Mouse (Mus musculus) left cerebral cortex, adult 2 months (tissue): Measurements from ENCODE around the gene Cpvl. TPM values are rescaled to one million over a fixed set of nuclear protein-coding genes. Genes with fewer than 3 reads are reported as not detected.
A peak's percentile ranks its signal among the peaks of the same experiment; 100 is the strongest.

ENCODE experiments used
- DNase-seq, 2 experiments: peaks; one replicate each; pipeline ENCODE4 v3.0.0; 2021 to 2022; ENCODE audit warnings: low spot score in 2 of 2, mixed read lengths in 1 of 2; ENCODE audit errors: extremely low spot score in 1 of 2
- H3K27ac ChIP-seq: fragments of 200-600 bp; 2 replicates; pipeline ENCODE4 v1.8.1; 2022
- H3K4me3 ChIP-seq: fragments of 200-600 bp; 2 replicates; pipeline ENCODE4 v1.8.1; 2022
- CTCF ChIP-seq: fragments of 200-600 bp; IDR thresholded peaks from 2 replicates; pipeline ENCODE4 v1.8.1; 2022; ENCODE audit warnings: antibody characterized with exemption, mild to moderate bottlenecking, moderate library complexity
- intact Hi-C: fragments of 180-260 bp; cut with DNase I; formaldehyde crosslinking; loops from one replicate; pipeline ENCODE4 v1.15.1; 2025
- total RNA-seq, 2 experiments: library from RNA; stranded (reverse); gene quantifications; 2 replicates each; pipeline ENCODE4 v1.2.3; 2021

Cpvl gene
- total RNA-seq, 2 experiments from 2014 or later, result not detected

DNA sequence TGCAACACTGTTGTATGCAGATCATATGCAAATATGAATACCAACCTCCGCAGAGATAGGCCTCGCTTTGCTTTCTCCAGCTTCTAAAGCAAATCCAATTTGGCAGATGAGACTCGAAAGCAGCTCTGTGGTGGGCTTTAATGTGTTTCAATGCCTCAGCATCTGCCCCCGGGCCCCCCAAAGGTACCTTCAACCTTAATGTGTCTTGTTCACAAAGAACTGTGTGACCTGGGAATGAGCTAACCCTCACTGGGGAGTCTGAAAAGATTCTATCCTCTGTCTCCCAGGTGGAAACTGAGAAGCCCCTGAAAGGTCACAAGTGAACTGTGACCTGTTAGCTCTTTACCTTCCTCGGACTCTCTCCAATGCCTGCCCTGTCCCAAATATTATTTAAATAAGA lies 11.9 kb downstream of the Cpvl start:
- no peak overlapping the region for H3K27ac ChIP-seq
- no peak overlapping the region for H3K4me3 ChIP-seq
- TF ChIP-seq CTCF, result no peak
- DNase-seq, result no peak
- intact Hi-C loops, result no loop called here

DNA sequence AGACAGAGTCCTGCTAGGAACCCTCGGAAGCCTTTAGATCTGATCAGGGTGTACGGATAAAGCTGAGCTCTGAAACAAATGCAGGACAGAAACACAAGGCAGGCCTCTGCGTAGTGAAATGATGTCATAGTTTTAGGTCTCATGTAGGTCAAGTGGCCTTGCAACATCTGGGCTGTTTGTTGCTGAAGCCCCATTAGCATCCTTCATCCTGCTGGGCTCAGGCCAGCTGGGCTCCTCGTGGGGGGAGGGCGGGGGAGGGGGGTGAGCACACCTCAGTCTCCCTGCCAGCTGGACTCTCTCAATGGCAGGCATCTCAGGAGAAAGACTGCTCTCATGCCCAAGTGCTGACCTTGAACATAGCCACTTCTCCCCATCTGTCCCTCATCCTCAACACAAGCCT lies 12.6 kb downstream of the Cpvl start:
- no peak for DNase-seq
- Histone ChIP-seq H3K4me3 (no peak overlapping the region), H3K27ac (no peak overlapping the region)
- intact Hi-C loops, result no loop called here
- TF ChIP-seq CTCF, result no peak

DNA sequence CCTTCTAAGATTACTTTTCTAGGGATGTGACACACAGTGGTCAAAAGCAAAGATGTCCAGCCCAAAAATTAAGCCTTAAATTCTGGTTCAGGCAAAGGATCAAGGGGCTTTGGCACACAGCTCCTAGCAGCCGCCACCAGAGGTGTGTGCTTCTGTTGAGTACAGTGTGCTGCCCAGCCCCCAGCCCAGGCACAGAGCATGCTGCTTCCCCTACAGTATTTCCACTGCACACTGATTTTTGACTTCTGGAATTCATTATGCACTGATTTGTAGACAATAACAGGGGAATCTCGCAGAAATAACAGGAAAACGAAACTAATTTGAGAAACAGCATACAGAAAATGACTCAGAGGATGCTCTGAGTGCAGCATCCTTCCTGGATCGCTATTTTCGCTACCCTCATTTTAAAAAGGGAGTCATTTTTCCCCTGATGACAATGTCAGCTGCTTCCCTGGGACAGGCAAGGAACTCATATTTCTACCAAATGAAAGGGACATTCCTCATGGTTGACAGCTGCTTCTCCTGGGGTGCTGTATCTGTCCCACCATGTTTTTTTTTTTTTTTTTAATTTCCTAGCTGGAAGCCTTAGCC lies 14.5 kb downstream of the Cpvl start:
- Histone ChIP-seq H3K4me3 (no peak overlapping the region), H3K27ac (no peak overlapping the region)
- TF ChIP-seq CTCF, result no peak
- intact Hi-C loops, result no loop called here
- no peak for DNase-seq

DNA sequence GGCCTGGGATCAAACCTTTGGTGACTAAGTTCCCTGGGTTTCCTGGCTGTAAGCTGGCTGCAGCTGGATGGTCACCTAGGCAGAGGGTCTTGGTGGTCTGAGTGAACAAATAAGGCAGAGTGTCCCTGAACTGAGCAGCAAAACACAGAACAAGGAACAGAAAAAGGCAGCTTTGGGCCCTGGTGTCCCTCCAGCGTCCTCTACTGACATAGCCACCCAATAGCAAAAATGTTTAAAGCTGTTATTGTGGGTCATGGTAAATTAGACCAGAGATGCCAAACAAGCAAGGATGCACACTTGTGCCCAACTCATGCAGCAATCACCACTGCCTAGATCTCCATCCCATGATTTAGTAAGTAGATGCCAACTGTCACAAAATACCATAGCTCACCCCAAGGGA lies 16.5 kb downstream of the Cpvl start:
- intact Hi-C loops, result no loop called here

DNA sequence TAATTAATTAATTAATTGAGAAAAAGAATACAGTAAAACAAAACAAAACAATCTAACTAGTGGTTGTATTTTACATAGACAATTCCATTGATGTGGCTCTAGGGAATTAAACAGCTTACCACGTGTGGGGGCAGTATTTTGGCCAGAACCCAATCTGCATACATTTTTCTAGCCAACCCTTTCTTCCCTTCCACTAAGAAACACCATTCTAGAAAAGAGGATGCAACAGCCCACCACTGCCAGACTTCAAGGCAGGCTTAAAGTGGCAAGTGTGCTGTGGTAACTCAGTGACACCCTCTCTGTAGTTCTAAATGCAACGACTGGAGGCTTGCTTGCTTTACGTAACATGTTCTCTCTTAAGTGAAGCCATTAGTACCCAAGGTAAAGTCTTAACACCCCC lies 18.6 kb downstream of the Cpvl start:
- intact Hi-C loops, result loop anchor here (1.0 to 2.0 kb wide), 2 partner anchors 163 to 269 kb away; no protein-coding TSS in a partner anchor
- Histone ChIP-seq H3K27ac (no peak overlapping the region), H3K4me3 (no peak overlapping the region)
- DNase-seq, result no peak
- TF ChIP-seq CTCF, result no peak

More for the DNA sequence above, 16.5 kb downstream of the Cpvl start:
- Histone ChIP-seq H3K4me3 (no peak overlapping the region), H3K27ac (no peak overlapping the region)
- TF ChIP-seq CTCF, result peak; percentile 59
- DNase-seq, result no peak

DNA sequence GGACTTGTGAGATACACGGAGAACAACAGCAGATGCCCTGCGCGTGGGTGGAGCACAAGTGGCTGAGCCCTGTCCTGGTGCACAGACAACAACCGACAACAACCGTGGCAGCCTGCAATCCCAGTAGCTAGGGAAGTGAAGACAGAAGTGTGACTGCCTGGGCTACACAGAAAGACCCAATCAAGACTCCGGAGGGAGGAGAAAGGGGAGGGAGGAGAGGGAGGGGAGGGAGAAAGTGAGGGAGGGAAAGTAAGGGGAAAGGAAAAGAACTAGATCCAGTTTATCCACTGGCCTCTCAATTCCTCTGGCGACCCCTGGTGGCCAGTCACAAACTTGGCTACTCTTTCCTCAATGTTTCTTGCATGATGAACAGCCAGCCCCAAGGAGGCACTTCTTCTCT lies 20.1 kb downstream of the Cpvl start:
- peak; percentile 73 to 75 for DNase-seq
- no peak overlapping the region for H3K27ac ChIP-seq
- peak; percentile 88 for TF ChIP-seq CTCF

DNA sequence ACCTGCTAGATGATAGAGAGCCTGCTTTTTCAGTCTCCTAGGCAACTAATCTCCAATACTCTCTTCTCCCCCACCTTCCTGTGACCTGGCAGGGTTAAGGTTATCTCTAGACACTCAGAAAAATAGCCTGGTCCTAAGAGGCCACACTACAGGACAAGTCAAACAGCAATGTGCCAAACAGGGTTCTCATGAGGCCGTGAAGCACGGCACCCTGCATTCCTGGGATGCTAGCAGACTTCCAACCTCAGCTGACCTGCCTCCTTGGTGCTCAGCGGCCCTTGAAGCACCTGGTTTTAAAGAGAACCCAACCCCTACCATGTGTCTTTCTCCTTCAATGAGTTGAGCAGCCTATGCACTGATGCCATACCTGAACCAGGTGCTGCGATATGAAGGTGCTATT lies 22.0 kb downstream of the Cpvl start:
- H3K27ac ChIP-seq, result no peak overlapping the region
- no peak for DNase-seq
- TF ChIP-seq CTCF, result no peak
- intact Hi-C loops, result no loop called here
- H3K4me3 ChIP-seq, result no peak overlapping the region

More for the DNA sequence above, 20.1 kb downstream of the Cpvl start:
- intact Hi-C loops, result loop anchor here (1.0 to 2.0 kb wide), 2 partner anchors 177 to 270 kb away; no protein-coding TSS in a partner anchor
- 0 out of 2 replicates have a peak overlapping the region, but pooled peaks have one; percentile 21 for H3K4me3 ChIP-seq

DNA sequence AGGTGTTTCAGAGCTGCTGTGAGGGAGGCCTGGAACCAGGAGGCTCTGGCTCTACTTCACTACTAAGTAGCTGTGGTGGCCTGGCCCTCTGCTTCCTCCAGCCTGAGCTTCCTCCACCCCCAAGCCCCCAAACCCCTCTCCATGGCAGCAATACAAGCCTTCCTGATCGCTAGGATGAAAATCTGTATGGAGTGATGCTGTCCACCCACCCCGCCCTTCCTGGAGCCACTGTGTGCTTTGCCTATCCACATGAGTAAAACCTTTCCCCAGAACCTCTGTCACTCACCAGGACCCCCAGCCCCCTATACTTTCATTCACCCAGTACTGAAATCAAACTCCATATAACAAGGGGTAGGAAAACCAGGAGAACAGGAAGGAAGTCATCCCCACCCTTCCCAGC lies 22.6 kb downstream of the Cpvl start:
- intact Hi-C loops, result no loop called here
- no peak overlapping the region for H3K27ac ChIP-seq
- no peak overlapping the region for H3K4me3 ChIP-seq
- DNase-seq, result no peak
- TF ChIP-seq CTCF, result no peak

DNA sequence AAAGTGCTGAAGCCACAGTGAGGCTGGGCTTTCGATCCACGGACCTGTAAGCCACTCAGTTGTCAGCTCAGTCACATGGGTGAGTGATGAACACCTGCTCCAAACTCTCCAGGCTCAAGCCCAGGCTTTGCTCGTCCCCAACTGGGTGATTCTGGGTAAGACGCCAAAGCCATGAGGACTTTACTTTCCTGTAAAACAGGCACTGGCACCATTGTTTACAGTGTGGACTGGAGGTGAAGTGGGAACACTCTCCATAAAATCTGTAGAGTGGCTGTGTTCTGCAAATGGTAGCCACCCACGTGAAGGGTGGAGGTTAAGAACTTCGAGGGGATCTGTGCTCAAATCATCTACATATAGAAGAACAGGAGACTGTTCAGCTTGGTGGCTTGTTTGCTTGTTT lies 23.2 kb downstream of the Cpvl start:
- intact Hi-C loops, result no loop called here
- H3K4me3 ChIP-seq, result no peak overlapping the region
- no peak for DNase-seq

DNA sequence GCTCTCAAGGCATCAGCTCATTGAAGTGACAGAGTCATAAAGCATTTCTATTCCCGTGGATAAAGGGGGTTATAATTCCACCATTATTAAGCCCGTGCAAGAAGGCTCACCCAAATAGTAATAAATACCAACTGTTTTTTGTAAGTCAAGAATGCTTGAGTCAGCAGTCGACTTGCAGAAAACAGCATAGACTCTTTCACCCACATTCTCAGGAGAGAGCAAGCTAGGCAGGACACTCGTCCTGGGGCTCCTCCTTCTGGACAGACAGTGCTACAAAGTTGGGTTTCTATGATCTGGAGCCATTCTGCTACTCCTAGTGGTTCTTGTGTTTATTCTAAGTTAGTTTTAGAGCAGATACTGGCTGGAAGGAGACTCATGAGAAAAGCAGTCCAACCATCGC lies 24.4 kb downstream of the Cpvl start:
- DNase-seq, result peak; percentile 31 to 40
- intact Hi-C loops, result loop anchor here (1.0 to 5.0 kb wide), 2 partner anchors 72 to 136 kb away; no protein-coding TSS in a partner anchor
- no peak overlapping the region for H3K27ac ChIP-seq
- peak; percentile 74 for TF ChIP-seq CTCF
- H3K4me3 ChIP-seq, result no peak overlapping the region

More for the DNA sequence above, 23.2 kb downstream of the Cpvl start:
- TF ChIP-seq CTCF, result no peak
- no peak overlapping the region for H3K27ac ChIP-seq

DNA sequence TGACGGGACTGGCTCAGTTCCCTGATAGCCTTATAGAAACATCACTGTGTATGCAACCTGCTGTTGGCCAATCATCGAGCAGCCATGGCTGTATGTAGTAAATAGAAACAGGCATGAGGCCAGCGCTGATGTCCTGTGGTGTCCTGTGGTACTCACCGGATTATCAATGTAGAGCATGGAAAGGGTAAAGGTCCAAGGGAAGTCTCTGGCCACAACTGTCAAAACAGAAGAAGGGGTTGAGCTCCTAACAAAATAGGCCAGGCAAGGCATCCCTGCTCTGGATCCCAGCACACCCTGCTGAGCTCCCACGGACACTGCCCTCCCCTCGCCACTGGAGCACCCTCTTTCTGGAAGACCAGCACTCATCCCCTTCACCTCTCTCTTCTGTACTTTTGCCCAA lies 25.1 kb downstream of the Cpvl start:
- intact Hi-C loops, result loop anchor here (5.0 kb wide), 1 partner anchor 71 kb away; no protein-coding TSS in a partner anchor
- TF ChIP-seq CTCF, result no peak
- Histone ChIP-seq H3K27ac (no peak overlapping the region), H3K4me3 (no peak overlapping the region)
- DNase-seq, result no peak

DNA sequence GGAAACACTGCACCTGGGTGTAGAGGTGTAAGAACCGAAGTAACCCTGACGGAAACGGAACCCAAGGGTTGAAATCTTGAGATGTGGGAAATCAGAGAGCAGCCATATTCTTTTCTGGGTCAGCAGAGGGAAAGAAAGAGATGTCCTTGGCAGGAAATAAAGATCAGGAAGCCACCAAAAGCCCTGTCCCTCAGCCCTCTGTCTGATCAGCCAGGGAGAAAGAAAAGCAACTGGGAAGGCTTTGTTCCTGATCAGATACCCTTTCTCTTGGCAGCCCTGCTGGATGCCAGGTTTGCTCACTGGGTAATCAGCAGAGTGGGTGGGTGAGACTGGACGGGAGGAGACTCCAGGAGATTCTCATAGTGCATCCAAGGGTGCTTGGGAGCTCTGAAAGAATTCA lies 27.1 kb downstream of the Cpvl start:
- DNase-seq, result no peak
- Histone ChIP-seq H3K4me3 (no peak overlapping the region), H3K27ac (no peak overlapping the region)
- intact Hi-C loops, result loop anchor here (5.0 kb wide), 1 partner anchor 69 kb away; no protein-coding TSS in a partner anchor
- no peak for TF ChIP-seq CTCF

DNA sequence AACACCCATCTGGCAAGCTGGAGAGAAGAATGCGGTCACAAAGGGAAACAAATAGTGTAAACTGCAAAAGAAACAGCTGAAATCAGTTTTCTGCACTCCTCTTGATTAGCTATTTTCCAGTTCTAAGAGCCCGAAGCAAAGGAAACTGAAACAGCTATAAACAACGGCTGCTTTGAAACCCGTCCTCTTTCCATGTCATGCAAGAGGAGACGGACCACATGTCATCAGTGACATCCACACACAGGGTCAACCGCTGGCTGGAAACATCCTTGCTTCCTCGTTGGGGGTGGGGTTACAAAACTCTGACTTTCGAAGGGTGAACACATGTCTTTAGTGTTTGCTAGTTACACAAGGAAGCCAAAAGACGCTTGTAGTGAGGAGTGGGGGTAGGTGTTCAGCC lies 27.6 kb downstream of the Cpvl start:
- no peak overlapping the region; the same call in 1 of the 2 replicates for H3K27ac ChIP-seq
- TF ChIP-seq CTCF, result no peak
- intact Hi-C loops, result loop anchor here (5.0 kb wide), 1 partner anchor 69 kb away; no protein-coding TSS in a partner anchor

More for the DNA sequence above, 27.6 kb downstream of the Cpvl start:
- no peak overlapping the region for H3K4me3 ChIP-seq
- DNase-seq, result no peak
